Mouse (Mus musculus) liver, embryonic 13.5 days (tissue): ENCODE data around the gene 6030468B19Rik. TPM values are rescaled to one million over a fixed set of nuclear protein-coding genes. Genes with fewer than 3 reads are reported as not detected.
"Not testable (repeated sequence)": the region's sequence is repeated elsewhere in the genome, so short reads cannot be mapped to it uniquely, and the experiment has no call there.

Experiments used
- ATAC-seq: fragments of 200-750 bp; cut with Nextera tagmentation; 2 replicates; pipeline ENCODE4 v1.8.0; 2017; ENCODE audit warnings: low read depth, mild to moderate bottlenecking, moderate number of reproducible peaks, moderate library complexity
- DNase-seq: peaks from one replicate; pipeline ENCODE4 v3.0.0; 2022
- H3K27ac ChIP-seq: fragments of 300-500 bp; sonication (generic); 2 replicates; pipeline ENCODE4 v1.5.1; 2015; ENCODE audit warnings: moderate library complexity, mild to moderate bottlenecking, inconsistent platforms
- H3K27me3 ChIP-seq: fragments of 300-500 bp; sonication (generic); 2 replicates; pipeline ENCODE4 v1.6.1; 2015; ENCODE audit warnings: mild to moderate bottlenecking, inconsistent platforms
- H3K36me3 ChIP-seq: fragments of 300-500 bp; sonication (generic); 2 replicates; pipeline ENCODE4 v1.6.1; 2015; ENCODE audit warnings: mild to moderate bottlenecking, inconsistent platforms
- H3K4me1 ChIP-seq: fragments of 300-500 bp; sonication (generic); replicated peaks from 2 replicates; pipeline ENCODE4 v1.6.1; 2015; ENCODE audit warnings: inconsistent platforms
- H3K4me2 ChIP-seq: fragments of 300-500 bp; sonication (generic); 2 replicates; pipeline ENCODE4 v1.6.1; 2015; ENCODE audit warnings: inconsistent platforms, mild to moderate bottlenecking, moderate library complexity
- H3K4me3 ChIP-seq: fragments of 300-500 bp; sonication (generic); replicated peaks from 2 replicates; pipeline ENCODE4 v1.5.1; 2015; ENCODE audit warnings: mild to moderate bottlenecking, inconsistent platforms
- H3K9ac ChIP-seq: fragments of 300-500 bp; sonication (generic); 2 replicates; pipeline ENCODE4 v1.6.1; 2015; ENCODE audit warnings: mild to moderate bottlenecking, inconsistent platforms
- H3K9me3 ChIP-seq: fragments of 300-500 bp; sonication (generic); replicated peaks from 2 replicates; pipeline ENCODE4 v1.6.1; 2016; ENCODE audit warnings: inconsistent platforms
- WGBS: fragments of 180-500 bp; shearing (Covaris S2); methylation state at CpG from one replicate; pipeline ENCODE4 v1.1.7; 2015; ENCODE audit not compliant: insufficient replicate concordance; 5-methylcytosine and 5-hydroxymethylcytosine counted together
- polyA plus RNA-seq: library from polyadenylated mRNA; unstranded; fragments of >200 nt; fragmentation: Nextera tagmentation; extraction: Ambion mirVana; gene quantifications from 2 replicates; pipeline ENCODE4 v1.2.1, GENCODE M21; 2015

6030468B19Rik gene
- polyA plus RNA-seq, 1 experiment from 2014 or later: 85.7 TPM

GRCm38 (mm10) chr11:117779434-117780198 is 17.8 kb upstream of the 6030468B19Rik start:
- H3K4me1 ChIP-seq: peaks cover 71% of the 10 kb centered on the region
- WGBS: 2% methylated on average over 38 of the region's 38 CpGs
- H3K4me2 ChIP-seq: peak overlapping the region; percentile 98
- H3K9ac ChIP-seq: peak overlapping the region; percentile 97
- no peaks in the 10 kb centered on the region for H3K27me3 ChIP-seq
- peak; percentile 33 for ATAC-seq
- peaks cover 52% of the 10 kb centered on the region for H3K36me3 ChIP-seq
- peak; percentile 58 for DNase-seq
- H3K4me3 ChIP-seq: peak overlapping the region; percentile 96
- no peaks in the 10 kb centered on the region for H3K9me3 ChIP-seq
- H3K27ac ChIP-seq: peak overlapping the region; percentile 100

- Histone ChIP-seq H3K36me3 (peaks cover 52% of the 10 kb centered on the region), H3K4me3 (peak overlapping the region; percentile 96), H3K9me3 (no peaks in the 10 kb centered on the region), H3K27me3 (no peaks in the 10 kb centered on the region), H3K27ac (peak overlapping the region; percentile 100), H3K4me2 (peak overlapping the region; percentile 98), H3K4me1 (peaks cover 76% of the 10 kb centered on the region), H3K9ac (peak overlapping the region; percentile 97)
- no peak for DNase-seq
- WGBS: under 1% methylated on average over 17 of the region's 17 CpGs
- ATAC-seq: peak; percentile 8
Measured at GRCm38 (mm10) chr11:117780199-117780515, 17.3 kb upstream of the 6030468B19Rik start.

- ATAC-seq (peak; percentile 76), DNase-seq (peak; percentile 94)
- WGBS: under 1% methylated on average over 19 of the region's 19 CpGs
- Histone ChIP-seq H3K4me3 (peak overlapping the region; percentile 96), H3K4me1 (peaks cover 79% of the 10 kb centered on the region), H3K4me2 (peak overlapping the region; percentile 98), H3K9ac (peak overlapping the region; percentile 97), H3K9me3 (no peaks in the 10 kb centered on the region), H3K27me3 (no peaks in the 10 kb centered on the region), H3K36me3 (peaks cover 52% of the 10 kb centered on the region), H3K27ac (peak overlapping the region; percentile 100)
Measured at GRCm38 (mm10) chr11:117780582-117781111, 16.8 kb upstream of the 6030468B19Rik start.

GRCm38 (mm10) chr11:117781199-117781821 is 16.1 kb upstream of the 6030468B19Rik start:
- Histone ChIP-seq H3K27me3 (no peaks in the 10 kb centered on the region), H3K4me2 (peak overlapping the region; percentile 98), H3K9ac (peak overlapping the region; percentile 97), H3K36me3 (peaks cover 52% of the 10 kb centered on the region), H3K4me1 (peaks cover 81% of the 10 kb centered on the region), H3K27ac (peak overlapping the region; percentile 100), H3K4me3 (peak overlapping the region; percentile 96), H3K9me3 (no peaks in the 10 kb centered on the region)
- 4% methylated on average over 18 of the region's 18 CpGs for whole genome bisulfite sequencing
- DNase-seq: peak; percentile 34
- ATAC-seq: peak; percentile 7

- H3K4me1 ChIP-seq: peaks cover 77% of the 10 kb centered on the region
- ATAC-seq (peak; percentile 67), DNase-seq (peak; percentile 68)
- peak within 1 kb of the TSS; percentile 98 for H3K4me2 ChIP-seq
- H3K9ac ChIP-seq: peak within 1 kb of the TSS; percentile 97
- peak within 1 kb of the TSS; percentile 96 for H3K4me3 ChIP-seq
- 8% methylated on average over 23 of the region's 24 CpGs for WGBS
- peak within 1 kb of the TSS; percentile 100 for H3K27ac ChIP-seq
- no peaks in the 10 kb centered on the region for H3K27me3 ChIP-seq
- H3K9me3 ChIP-seq: no peaks in the 10 kb centered on the region
- H3K36me3 ChIP-seq: peaks cover 52% of the 10 kb centered on the region
Measured at GRCm38 (mm10) chr11:117781993-117782704, 15.3 kb upstream of the 6030468B19Rik start, which contains the start of the genes Tmc8 and Tmc6. Gene Tmc8 (plus strand): TSS chr11:117782076. Gene Tmc6 (minus strand): TSS chr11:117782198.

- 6% methylated on average over 9 of the region's 9 CpGs for whole genome bisulfite sequencing
- H3K36me3 ChIP-seq: peaks cover 52% of the 10 kb centered on the region
- DNase-seq (no peak), ATAC-seq (no peak)
- H3K27me3 ChIP-seq: no peaks in the 10 kb centered on the region
- no peaks in the 10 kb centered on the region for H3K9me3 ChIP-seq
- peaks cover 72% of the 10 kb centered on the region for H3K4me1 ChIP-seq
- peak overlapping the region; percentile 96 for H3K4me3 ChIP-seq
- H3K27ac ChIP-seq: peak overlapping the region; percentile 100
- peak overlapping the region; percentile 98 for H3K4me2 ChIP-seq
- peak overlapping the region; percentile 97 for H3K9ac ChIP-seq
Measured at GRCm38 (mm10) chr11:117782705-117783034, 14.8 kb upstream of the 6030468B19Rik start.

- peak overlapping the region; percentile 97 for H3K9ac ChIP-seq
- H3K9me3 ChIP-seq: no peaks in the 10 kb centered on the region
- peaks cover 68% of the 10 kb centered on the region for H3K4me1 ChIP-seq
- WGBS: under 1% methylated on average over 31 of the region's 31 CpGs
- ATAC-seq (no peak), DNase-seq (peak; percentile 71)
- H3K27me3 ChIP-seq: no peaks in the 10 kb centered on the region
- H3K36me3 ChIP-seq: peaks cover 52% of the 10 kb centered on the region
- H3K27ac ChIP-seq: peak overlapping the region; percentile 100
- peak overlapping the region; percentile 98 for H3K4me2 ChIP-seq
- H3K4me3 ChIP-seq: peak overlapping the region; percentile 96
Measured at GRCm38 (mm10) chr11:117783089-117783488, 14.4 kb upstream of the 6030468B19Rik start.

- 37% methylated on average over 10 of the region's 10 CpGs for WGBS
- Histone ChIP-seq H3K4me2 (peak overlapping the region; percentile 98), H3K9me3 (no peaks in the 10 kb centered on the region), H3K9ac (peak overlapping the region; percentile 97), H3K27ac (peak overlapping the region; percentile 100), H3K4me3 (peak overlapping the region; percentile 96), H3K4me1 (peaks cover 61% of the 10 kb centered on the region), H3K36me3 (peaks cover 50% of the 10 kb centered on the region), H3K27me3 (no peaks in the 10 kb centered on the region)
- ATAC-seq: peak; percentile 19
- DNase-seq: peak; percentile 73
Measured at GRCm38 (mm10) chr11:117783683-117784309, 13.7 kb upstream of the 6030468B19Rik start.

GRCm38 (mm10) chr11:117786294-117786693 is 11.2 kb upstream of the 6030468B19Rik start:
- Histone ChIP-seq H3K9ac (peak overlapping the region; percentile 97; the same call in 1 of the 2 replicates), H3K9me3 (no peaks in the 10 kb centered on the region), H3K4me1 (peaks cover 69% of the 10 kb centered on the region), H3K27ac (peak overlapping the region; percentile 100), H3K27me3 (no peaks in the 10 kb centered on the region), H3K4me2 (peak overlapping the region; percentile 98), H3K36me3 (peaks cover 58% of the 10 kb centered on the region), H3K4me3 (peak overlapping the region; percentile 13; the same call in 1 of the 2 replicates)
- DNase-seq: peak; percentile 53
- no peak for ATAC-seq
- WGBS: 21% methylated on average over 10 of the region's 10 CpGs

GRCm38 (mm10) chr11:117788481-117788880 is 9.0 kb upstream of the 6030468B19Rik start:
- not testable (repeated sequence) for H3K9ac ChIP-seq, H3K27me3 ChIP-seq, H3K9me3 ChIP-seq, H3K4me3 ChIP-seq, DNase-seq, ATAC-seq, H3K4me2 ChIP-seq, H3K27ac ChIP-seq
- 83% methylated on average over 7 of the region's 7 CpGs for WGBS
- Histone ChIP-seq H3K4me1 (peaks cover 72% of the 10 kb centered on the region), H3K36me3 (peaks cover 70% of the 10 kb centered on the region)
